Mouse (Mus musculus): ENCODE results near the gene Mettl5.

Mettl5 gene

DNA sequence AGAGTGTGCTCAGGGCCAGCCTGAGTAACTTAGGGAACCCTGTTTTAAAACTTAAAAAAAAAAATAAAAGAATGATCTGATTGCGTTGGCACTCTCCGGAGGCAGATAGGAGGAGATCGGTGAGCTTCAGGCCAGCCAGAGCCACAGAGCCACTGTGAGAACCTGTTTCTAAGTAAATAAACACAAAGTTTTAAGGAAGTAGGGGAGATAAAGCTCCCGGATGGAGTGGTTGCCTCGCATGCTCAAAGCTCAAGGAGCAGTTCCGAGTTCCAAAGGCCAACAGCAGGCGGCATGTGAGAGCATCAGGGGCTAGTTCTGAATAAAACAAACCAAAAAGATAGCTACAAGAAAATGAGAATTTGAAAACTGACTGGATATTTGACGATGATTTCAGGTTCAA, 29.0 kb downstream of the Mettl5 start:
- DNase-seq (ENCODE audit: low read depth), result peak; percentile 78

DNA sequence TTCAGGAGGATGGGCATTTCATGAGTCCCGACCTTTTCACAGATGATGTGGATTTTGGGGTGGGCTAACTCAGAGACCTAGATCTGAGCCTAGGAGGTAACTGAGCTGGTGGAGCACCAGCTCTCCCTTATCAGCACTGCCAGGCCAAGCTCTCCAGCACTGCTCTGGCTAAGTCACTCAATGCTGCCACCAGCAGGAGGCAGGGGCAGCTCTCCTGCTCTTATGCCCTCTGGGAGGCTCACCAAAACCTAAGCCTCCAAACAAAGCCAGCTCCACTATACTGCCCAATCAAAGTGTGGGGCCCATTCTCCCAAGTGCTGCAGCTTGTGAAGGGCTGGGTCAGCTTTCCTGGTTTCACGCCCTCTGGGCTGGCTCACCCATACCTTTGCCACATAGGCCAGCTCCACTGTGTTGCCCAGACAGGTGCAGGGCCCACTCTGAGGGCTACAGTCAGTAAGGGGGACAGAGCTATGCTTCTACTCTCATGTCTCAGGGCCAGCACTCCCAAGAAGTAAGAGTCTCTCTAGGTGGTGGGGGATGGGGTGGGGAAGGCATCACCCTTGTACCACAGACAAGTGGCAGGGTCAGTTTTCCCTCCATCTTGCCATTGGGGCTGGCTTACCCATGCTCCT, 33.9 kb downstream of the Mettl5 start:
- peak; percentile 58 for DNase-seq (ENCODE audit: low read depth)

DNA sequence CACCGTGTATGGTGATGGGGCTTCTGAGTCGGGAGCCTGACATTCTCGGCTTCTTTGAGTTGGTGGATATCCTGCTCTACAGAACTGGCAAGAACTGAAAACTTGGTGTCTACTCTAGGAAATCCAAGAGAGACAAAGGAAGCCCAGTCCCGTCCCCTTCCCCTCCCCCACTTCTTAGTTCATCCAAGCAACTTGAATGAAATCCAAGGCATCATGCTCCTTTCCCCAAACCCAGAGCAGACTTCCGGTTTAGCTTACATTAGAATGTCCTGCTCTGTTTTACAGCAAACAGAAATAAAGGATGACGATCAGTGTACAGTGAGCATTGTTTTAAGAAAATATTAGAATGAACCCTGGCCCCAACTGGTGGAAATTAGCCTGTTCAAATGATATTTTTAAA, 36.2 kb downstream of the Mettl5 start:
- DNase-seq (ENCODE audit: low read depth), result no peak

DNA sequence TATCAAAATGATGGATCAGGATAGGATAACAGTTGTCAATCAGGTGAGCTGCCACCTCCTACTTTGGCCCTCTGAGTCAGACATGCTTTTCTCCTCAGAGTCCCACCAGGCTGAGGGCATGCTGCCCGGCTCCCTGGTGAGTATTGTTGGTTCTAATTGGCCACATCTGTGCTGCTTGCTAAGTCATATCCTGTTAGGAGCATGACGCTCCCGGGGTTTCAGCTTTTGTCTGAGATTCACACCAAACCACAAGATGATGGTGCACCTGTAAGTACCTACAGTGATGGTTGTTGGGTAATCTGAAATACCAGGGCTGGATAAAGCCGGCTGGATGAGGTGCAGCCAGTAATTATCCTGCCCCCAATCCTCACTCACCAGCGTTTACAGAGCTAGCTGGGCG, 45.2 kb downstream of the Mettl5 start:
- peak; percentile 53 for DNase-seq (ENCODE audit: low read depth)

DNA sequence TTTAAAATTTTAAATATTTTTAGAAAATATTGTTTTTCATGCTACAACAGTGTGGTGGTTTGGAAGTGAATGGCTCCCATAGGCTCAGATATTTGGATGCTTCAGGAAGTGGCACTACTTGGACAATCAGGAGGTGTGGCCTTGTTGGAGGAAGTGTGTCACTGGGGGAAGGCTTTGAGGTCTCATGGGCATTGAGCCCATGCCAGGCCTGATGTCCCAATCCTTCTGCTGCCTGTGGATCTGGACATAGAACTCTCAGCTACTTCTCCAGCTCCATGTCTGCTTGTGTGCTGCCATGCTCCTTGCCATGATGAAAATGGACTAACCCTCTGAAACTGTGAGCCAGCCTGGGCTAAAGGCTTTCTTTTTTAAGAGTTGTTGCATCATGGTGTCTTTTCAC, 46.7 kb downstream of the Mettl5 start:
- peak; percentile 61 for DNase-seq (ENCODE audit: low read depth)

DNA sequence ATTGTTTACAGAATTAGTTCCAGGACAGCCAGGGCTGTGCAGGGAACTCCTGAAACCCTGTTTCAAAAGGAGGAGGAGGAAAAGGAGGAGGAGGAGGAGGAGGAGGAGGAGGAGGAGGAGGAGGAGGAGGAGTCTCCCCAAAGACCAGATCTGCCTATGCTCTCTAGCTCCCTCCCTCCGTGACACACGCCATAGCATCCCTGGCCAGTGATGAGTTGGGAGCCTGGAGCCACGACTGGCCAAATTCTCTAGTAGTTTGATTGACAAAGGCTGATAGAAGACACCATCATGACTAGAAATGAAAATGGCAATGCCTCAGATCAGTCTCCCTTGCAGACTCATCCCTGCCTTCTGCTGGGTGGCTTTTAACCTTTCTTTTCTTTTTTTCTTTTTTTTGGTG, 47.4 kb downstream of the Mettl5 start:
- DNase-seq (ENCODE audit: low read depth), result no peak

DNA sequence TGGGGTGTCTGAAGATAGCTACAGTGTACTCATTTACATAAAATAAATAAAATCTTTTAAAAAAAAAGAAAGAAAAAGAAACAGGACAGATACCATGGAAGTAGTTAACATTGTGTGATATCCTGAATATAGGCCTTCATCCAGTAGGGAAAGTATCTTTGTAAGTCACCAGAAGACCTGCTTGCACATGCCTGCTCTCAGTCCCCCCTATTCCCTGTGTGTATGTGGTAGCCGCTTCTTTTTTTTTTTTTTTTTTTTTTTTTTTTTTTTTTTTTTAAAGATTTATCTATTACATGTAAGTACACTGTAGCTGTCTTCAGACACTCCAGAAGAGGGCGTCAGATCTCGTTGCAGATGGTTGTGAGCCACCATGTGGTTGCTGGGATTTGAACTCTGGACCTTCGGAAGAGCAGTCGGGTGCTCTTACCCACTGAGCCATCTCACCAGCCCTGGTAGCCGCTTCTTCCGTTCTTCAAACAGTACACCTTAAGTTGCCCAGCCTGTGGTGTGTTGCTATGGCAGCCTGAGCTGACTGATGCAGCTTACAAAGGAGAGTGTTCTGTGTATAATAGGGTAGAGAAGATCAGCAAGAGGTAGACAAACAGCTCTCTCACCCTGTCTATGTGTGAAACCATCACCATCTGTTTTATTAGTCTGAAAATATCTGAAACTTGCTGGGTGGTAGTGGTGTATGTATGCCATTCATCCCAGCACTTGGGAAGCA, 48.0 kb downstream of the Mettl5 start:
- DNase-seq (ENCODE audit: low read depth), result no peak

DNA sequence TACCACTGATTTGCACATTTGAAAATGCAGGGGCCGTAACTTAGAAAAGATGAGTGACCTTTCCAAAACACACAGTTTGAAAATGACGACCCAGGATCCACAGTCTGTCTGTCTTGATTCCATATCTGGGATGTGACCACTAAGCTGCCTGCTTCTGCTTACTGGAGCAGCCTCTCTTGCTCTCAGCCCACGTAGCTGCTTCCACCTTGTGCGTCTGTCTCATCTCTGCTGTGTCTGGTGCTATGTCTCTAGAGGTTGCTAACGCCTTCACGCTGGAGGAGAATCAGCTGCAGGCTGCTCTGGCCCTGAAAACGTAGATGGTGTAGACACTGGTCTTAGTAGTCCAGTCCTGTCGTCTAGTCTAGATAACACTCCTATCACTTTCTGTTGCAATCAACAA, 55.3 kb downstream of the Mettl5 start:
- DNase-seq (ENCODE audit: low read depth), result no peak

DNA sequence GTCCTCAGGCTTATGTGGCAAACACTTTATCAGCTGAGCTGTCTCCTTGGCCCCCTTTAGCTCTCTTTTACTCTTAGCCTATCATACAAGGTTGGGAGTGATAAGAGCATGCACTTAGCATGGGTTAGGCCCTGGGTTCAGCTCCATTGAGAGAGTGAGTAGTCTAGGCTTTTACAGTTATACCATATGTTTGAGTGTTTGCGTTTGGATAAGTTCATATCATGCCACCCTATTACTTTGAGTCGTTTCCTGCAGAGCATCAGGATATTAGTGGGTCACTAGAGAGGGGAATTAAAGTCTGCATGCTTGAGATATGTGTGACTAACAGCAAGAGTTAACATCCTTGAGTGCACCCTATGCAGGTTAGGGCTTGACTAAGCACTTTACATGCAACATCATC, 55.7 kb downstream of the Mettl5 start:
- DNase-seq (ENCODE audit: low read depth), result no peak

DNA sequence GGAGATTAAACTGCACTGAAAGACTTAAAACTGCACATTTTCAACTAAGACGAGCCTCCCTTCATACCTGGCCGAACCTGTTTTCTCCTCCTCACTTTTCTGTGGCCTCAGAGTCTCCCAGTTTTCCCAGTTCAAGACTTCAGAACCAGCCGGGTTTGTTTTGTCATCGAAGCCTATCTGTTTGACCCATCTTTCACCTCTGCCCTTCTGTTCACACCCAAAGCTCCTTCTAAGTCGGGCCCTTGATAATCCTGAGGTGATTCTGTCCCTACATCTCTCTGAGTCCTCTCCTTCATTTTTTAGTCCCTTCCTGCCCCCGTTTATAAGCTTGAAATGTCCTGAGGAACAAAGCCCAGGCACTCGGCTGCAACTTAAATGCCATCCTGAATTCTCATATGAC, 57.4 kb downstream of the Mettl5 start:
- DNase-seq (ENCODE audit: low read depth), result no peak

DNA sequence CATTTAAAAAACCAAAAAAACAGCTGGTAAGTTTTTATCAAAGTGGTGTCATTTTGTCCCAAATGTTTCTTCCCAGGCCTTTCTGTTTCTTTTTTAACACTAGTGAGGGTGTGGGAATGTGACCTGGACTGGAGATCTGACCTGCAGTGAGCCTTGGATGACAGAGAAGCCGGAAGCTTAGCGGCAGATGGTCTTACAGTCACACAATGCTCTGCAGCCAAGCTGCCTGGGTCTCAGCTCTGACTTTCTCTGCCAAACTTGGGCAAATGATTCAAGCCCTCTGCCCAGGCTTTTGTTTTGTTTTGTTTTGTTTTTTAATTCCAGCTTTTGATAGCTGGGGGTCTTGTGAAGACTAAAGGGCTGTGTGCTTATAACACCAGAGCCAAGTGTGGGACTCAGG, 59.0 kb downstream of the Mettl5 start:
- no peak for DNase-seq (ENCODE audit: low read depth)

DNA sequence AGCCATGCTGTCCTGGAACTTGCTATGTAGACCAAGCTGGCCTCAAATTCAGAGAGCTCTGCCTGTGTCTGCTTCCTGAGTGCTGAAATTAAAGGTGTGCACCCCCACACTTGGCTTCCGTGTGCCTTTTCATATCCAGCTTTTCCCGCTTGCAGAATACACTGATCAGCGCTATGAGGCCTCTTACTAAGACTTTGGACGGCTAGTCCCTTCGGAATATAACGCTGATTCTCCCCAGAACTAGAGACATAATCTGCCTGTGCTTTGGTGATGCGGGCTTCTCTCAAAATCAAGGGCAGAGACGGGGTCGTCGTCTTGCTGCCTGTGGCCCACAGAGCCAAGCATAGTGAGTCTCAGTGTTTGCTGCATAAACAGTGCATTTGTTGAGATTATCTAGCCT, 59.5 kb downstream of the Mettl5 start:
- no peak for DNase-seq (ENCODE audit: low read depth)

DNA sequence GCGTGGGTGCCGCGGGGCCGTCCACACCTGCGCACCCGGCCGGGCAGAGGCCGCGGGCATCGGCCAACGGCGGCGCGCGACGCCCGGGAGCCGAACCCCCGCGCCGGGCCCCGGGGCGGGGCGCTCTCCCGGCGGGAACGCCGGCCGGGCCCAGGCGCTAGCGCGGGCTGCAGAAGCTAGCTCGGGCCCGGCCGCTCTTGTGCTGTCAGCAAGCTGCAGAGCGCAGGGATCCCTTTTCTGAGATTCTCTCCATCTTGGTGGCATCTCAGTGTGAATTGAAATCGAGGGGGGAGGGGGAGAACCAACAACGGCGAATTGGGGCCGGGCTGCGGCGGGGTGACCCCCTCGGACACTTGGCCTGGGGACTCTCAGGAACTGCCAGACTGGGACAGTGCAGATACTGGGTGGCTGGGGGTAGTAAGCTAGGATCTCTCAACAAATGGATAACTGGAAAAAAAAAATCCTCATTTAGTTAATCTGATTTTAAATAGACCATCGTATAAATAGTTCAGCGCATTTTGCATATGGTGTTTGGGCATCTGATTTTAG, 62.2 kb downstream of the Mettl5 start:
- peak; percentile 38 for DNase-seq (ENCODE audit: low read depth)

DNA sequence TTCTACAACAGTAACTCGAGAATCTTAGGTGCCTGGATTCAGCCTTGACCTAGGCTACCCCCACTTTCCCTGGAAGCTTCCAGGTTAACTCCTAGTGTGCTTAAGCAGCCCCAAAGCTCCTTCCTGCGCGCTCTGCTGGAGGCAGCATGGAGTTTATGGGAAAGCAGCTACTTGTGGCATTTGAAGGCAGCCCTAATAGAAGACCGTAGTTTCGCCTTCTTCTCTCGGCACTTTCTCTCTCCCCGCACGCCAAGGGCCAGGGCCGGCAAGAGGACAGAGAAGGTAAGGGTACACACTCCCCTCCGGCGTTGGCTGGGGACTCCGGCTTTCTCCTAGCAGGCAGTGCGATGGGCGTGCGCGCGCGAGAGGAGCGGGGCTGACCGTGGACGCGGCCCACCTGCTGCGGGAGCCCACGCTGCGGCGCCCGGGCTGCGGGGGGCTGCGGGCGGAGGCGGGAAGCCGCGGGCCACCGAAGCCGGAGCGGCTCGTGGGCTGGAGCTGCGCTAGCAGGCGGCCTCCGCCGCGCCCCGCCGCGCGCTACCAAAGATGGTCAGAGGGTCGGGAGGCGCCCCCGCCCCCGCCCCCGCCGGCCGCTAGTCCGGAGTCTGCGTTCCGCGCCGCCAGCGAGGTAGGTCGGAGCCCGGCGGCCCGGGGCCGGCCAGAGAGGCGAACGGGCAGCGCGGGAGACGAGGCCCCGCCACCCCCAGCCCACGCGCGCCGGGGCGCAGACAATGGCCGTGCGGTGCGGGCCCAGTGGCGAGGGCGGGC, 62.9 kb downstream of the Mettl5 start:
- peak; percentile 58 for DNase-seq (ENCODE audit: low read depth)

DNA sequence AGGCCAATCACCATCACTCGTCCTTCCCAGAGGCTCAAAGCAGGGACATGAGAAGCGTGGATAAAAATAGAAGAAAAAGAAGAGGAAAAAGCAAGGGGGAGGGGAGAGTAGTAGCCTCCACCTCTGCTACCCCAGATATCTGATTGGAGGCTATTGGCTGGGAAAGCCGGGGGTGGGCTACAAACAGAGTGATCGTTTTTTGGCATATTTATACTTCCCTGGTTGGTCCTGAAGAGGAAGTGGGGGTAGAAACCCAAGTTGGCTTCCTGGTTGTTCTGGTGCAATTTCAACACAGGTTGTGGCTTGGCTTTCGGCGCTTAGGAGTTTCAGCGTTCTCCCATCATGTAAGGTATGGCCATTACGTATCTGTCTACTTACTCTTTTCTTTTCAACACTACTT, 63.7 kb downstream of the Mettl5 start, which contains the start of gene Klhl23:
Klhl23 (plus strand) TSS at position 234 of the 400 bp plus-strand sequence.
- peak; percentile 84 for DNase-seq (ENCODE audit: low read depth)
